Mouse (Mus musculus): ENCODE measurements at regions not wholly inside any gene's neighbourhood (a gene's known extent, or its start where the extent isn't known, plus 50 kb on each side); places are given as distances from the start of the nearest gene placed in this dataset.

- ATAC-seq (ENCODE audit: low FRiP score) = no peak
- no peak for DNase-seq (ENCODE audit: low spot score)
- Histone ChIP-seq H3K9ac (replicated peaks; ENCODE audit: low read length, poor library complexity, severe bottlenecking) (no peak overlapping the region), H3K27ac (ENCODE audit: low read depth, low read length) (no peak overlapping the region), H3K27me3 (ENCODE audit: insufficient read depth, low read length) (no peaks in the 10 kb centered on the region), H3K9me3 (ENCODE audit: low read length) (no peaks in the 10 kb centered on the region), H3K36me3 (ENCODE audit: insufficient read depth, low read length) (no peaks in the 10 kb centered on the region), H3K4me3 (ENCODE audit: low read depth, low read length) (no peak overlapping the region), H3K4me1 (ENCODE audit: insufficient read depth, low read length) (no peaks in the 10 kb centered on the region), H3K4me2 (ENCODE audit: low read depth, low read length, poor library complexity, severe bottlenecking) (no peak overlapping the region)
- 84% methylated on average over 2 of the region's 2 CpGs for WGBS
- no peak for TF ChIP-seq CTCF (IDR thresholded peaks at IDR 0.05)
Measured at GRCm38 (mm10) chr17:51899376-51899775, 66.3 kb upstream of the Satb1 start.

- Histone ChIP-seq H3K4me1 (ENCODE audit: insufficient read depth, low read length) (no peaks in the 10 kb centered on the region), H3K36me3 (ENCODE audit: insufficient read depth, low read length) (no peaks in the 10 kb centered on the region), H3K4me3 (ENCODE audit: low read depth, low read length) (no peak overlapping the region), H3K27ac (ENCODE audit: low read depth, low read length) (no peak overlapping the region), H3K9ac (replicated peaks; ENCODE audit: low read length, poor library complexity, severe bottlenecking) (no peak overlapping the region), H3K4me2 (ENCODE audit: low read depth, low read length, poor library complexity, severe bottlenecking) (no peak overlapping the region), H3K9me3 (ENCODE audit: low read length) (no peaks in the 10 kb centered on the region), H3K27me3 (ENCODE audit: insufficient read depth, low read length) (no peaks in the 10 kb centered on the region)
- no peak for TF ChIP-seq CTCF (IDR thresholded peaks at IDR 0.05)
- DNase-seq (ENCODE audit: low spot score) (no peak), ATAC-seq (ENCODE audit: low FRiP score) (no peak)
- WGBS = 91% methylated on average over 3 of the region's 3 CpGs
Measured at GRCm38 (mm10) chr17:51896160-51896559, 63.1 kb upstream of the Satb1 start.

GRCm38 (mm10) chr17:51894278-51894677 lies 61.2 kb upstream of the Satb1 start:
- no peaks in the 10 kb centered on the region for H3K4me1 ChIP-seq (ENCODE audit: insufficient read depth, low read length)
- no peak overlapping the region for H3K4me3 ChIP-seq (ENCODE audit: low read depth, low read length)
- no peak overlapping the region for H3K9ac ChIP-seq (replicated peaks; ENCODE audit: low read length, poor library complexity, severe bottlenecking)
- DNase-seq (ENCODE audit: low spot score) (no peak), ATAC-seq (ENCODE audit: low FRiP score) (no peak)
- no peaks in the 10 kb centered on the region for H3K36me3 ChIP-seq (ENCODE audit: insufficient read depth, low read length)
- no peak for TF ChIP-seq CTCF (IDR thresholded peaks at IDR 0.05)
- WGBS = 93% methylated on average over 8 of the region's 8 CpGs
- H3K4me2 ChIP-seq (ENCODE audit: low read depth, low read length, poor library complexity, severe bottlenecking) = no peak overlapping the region
- no peaks in the 10 kb centered on the region for H3K27me3 ChIP-seq (ENCODE audit: insufficient read depth, low read length)
- no peak overlapping the region for H3K27ac ChIP-seq (ENCODE audit: low read depth, low read length)
- H3K9me3 ChIP-seq (ENCODE audit: low read length) = no peaks in the 10 kb centered on the region

GRCm38 (mm10) chr17:51892856-51893255 lies 59.8 kb upstream of the Satb1 start:
- no peak for ATAC-seq (ENCODE audit: low FRiP score)
- 75% methylated on average over 3 of the region's 3 CpGs for WGBS
- Histone ChIP-seq H3K4me2 (ENCODE audit: low read depth, low read length, poor library complexity, severe bottlenecking) (no peak overlapping the region), H3K9ac (replicated peaks; ENCODE audit: low read length, poor library complexity, severe bottlenecking) (no peak overlapping the region), H3K4me1 (ENCODE audit: insufficient read depth, low read length) (no peaks in the 10 kb centered on the region), H3K27ac (ENCODE audit: low read depth, low read length) (no peak overlapping the region), H3K27me3 (ENCODE audit: insufficient read depth, low read length) (no peaks in the 10 kb centered on the region), H3K4me3 (ENCODE audit: low read depth, low read length) (no peak overlapping the region), H3K9me3 (ENCODE audit: low read length) (no peaks in the 10 kb centered on the region), H3K36me3 (ENCODE audit: insufficient read depth, low read length) (no peaks in the 10 kb centered on the region)
- TF ChIP-seq CTCF (IDR thresholded peaks at IDR 0.05) = no peak
- no peak for DNase-seq (ENCODE audit: low spot score)

GRCm38 (mm10) chr17:51892159-51892558 lies 59.1 kb upstream of the Satb1 start:
- WGBS = 80% methylated on average over 4 of the region's 4 CpGs
- ATAC-seq (ENCODE audit: low FRiP score) (no peak), DNase-seq (ENCODE audit: low spot score) (no peak)
- Histone ChIP-seq H3K4me1 (ENCODE audit: insufficient read depth, low read length) (no peaks in the 10 kb centered on the region), H3K4me3 (ENCODE audit: low read depth, low read length) (no peak overlapping the region), H3K9me3 (ENCODE audit: low read length) (no peaks in the 10 kb centered on the region), H3K36me3 (ENCODE audit: insufficient read depth, low read length) (no peaks in the 10 kb centered on the region), H3K9ac (replicated peaks; ENCODE audit: low read length, poor library complexity, severe bottlenecking) (no peak overlapping the region), H3K27me3 (ENCODE audit: insufficient read depth, low read length) (no peaks in the 10 kb centered on the region), H3K27ac (ENCODE audit: low read depth, low read length) (no peak overlapping the region), H3K4me2 (ENCODE audit: low read depth, low read length, poor library complexity, severe bottlenecking) (no peak overlapping the region)
- no peak for TF ChIP-seq CTCF (IDR thresholded peaks at IDR 0.05)

Measured in midbrain, postnatal 0 days (tissue).